Mouse (Mus musculus) C2C12 (cell line): ENCODE results near the gene Lhb. TPM values are rescaled to one million over a fixed set of nuclear protein-coding genes. Genes with fewer than 3 reads are reported as not detected.
"Not testable (repeated sequence)": the region's sequence is repeated elsewhere in the genome, so short reads cannot be mapped to it uniquely, and the experiment has no call there.

Source experiments
- H3K27me3 ChIP-seq: one replicate; pipeline ENCODE4 v1.6.1; 2011; ENCODE audit not compliant: control insufficient read depth, insufficient read depth, insufficient read length
- H3K36me3 ChIP-seq: one replicate; pipeline ENCODE4 v1.6.1; 2011; ENCODE audit not compliant: control insufficient read depth, insufficient read depth
- H3K4me3 ChIP-seq: one replicate; pipeline ENCODE4 v1.5.1; 2011; ENCODE audit warnings: mild to moderate bottlenecking, control low read depth; ENCODE audit not compliant: poor library complexity, insufficient read depth, severe bottlenecking
- H3K79me2 ChIP-seq: one replicate; pipeline ENCODE4 v1.6.1; 2011; ENCODE audit not compliant: control insufficient read depth, insufficient read depth
- H3K79me3 ChIP-seq: one replicate; pipeline ENCODE4 v1.6.1; 2011; ENCODE audit warnings: low read depth, control low read depth
- H3ac ChIP-seq: one replicate; pipeline ENCODE3; 2011; ENCODE audit warnings: low read depth; ENCODE audit not compliant: control insufficient read depth, insufficient read length
- CEBPB ChIP-seq: IDR thresholded peaks from one replicate; pipeline ENCODE4 v1.6.1; 2011; ENCODE audit warnings: low read depth, mild to moderate bottlenecking, control low read depth, moderate library complexity
- CTCF ChIP-seq: IDR thresholded peaks from one replicate; pipeline ENCODE4 v1.5.1; 2011; ENCODE audit not compliant: control insufficient read depth, insufficient read depth, insufficient read length
- FOSL1 ChIP-seq: IDR thresholded peaks from one replicate; pipeline ENCODE4 v1.8.0; 2011; ENCODE audit warnings: mild to moderate bottlenecking, low read length; ENCODE audit not compliant: poor library complexity, insufficient read depth, severe bottlenecking
- MAX ChIP-seq: IDR thresholded peaks from one replicate; pipeline ENCODE4 v1.6.1; 2011; ENCODE audit warnings: mild to moderate bottlenecking, control low read depth
- MYOD1 ChIP-seq: IDR thresholded peaks from one replicate; pipeline ENCODE4 v1.6.1; 2011; ENCODE audit warnings: low read depth; ENCODE audit not compliant: control insufficient read depth, insufficient read length
- MYOG ChIP-seq: IDR thresholded peaks from one replicate; pipeline ENCODE4 v1.6.1; 2011; ENCODE audit not compliant: control insufficient read depth, insufficient read length; ENCODE audit errors: extremely low read depth
- USF1 ChIP-seq: IDR thresholded peaks from one replicate; pipeline ENCODE4 v1.6.1; 2011; ENCODE audit warnings: low read depth, mild to moderate bottlenecking, control low read depth, moderate library complexity
- polyA plus RNA-seq: library from polyadenylated mRNA; unstranded; fragments of >200 nt; fragmentation: generic; extraction: Trizol; gene quantifications from one replicate; pipeline ENCODE4 v1.2.1, GENCODE M21; 2012; ENCODE audit warnings: missing spikeins

Gene Lhb
- polyA plus RNA-seq, 1 experiment, result not detected

GRCm38 (mm10) chr7:45460377-45460776, 39.8 kb downstream of the Lhb start:
- peak overlapping the region; percentile 32 for H3K4me3 ChIP-seq
- peaks cover 49% of the 10 kb centered on the region for H3K79me3 ChIP-seq
- TF ChIP-seq CTCF (no peak), MYOG (no peak), MYOD1 (no peak), CEBPB (no peak), MAX (no peak), USF1 (no peak), FOSL1 (no peak)
- H3ac ChIP-seq, result peak overlapping the region; percentile 31
- no peaks in the 10 kb centered on the region for H3K27me3 ChIP-seq
- peaks cover 62% of the 10 kb centered on the region for H3K79me2 ChIP-seq
- peaks cover 62% of the 10 kb centered on the region for H3K36me3 ChIP-seq

- H3ac ChIP-seq, result no peak overlapping the region
- H3K79me2 ChIP-seq, result peaks cover 67% of the 10 kb centered on the region
- no peaks in the 10 kb centered on the region for H3K27me3 ChIP-seq
- peaks cover 68% of the 10 kb centered on the region for H3K36me3 ChIP-seq
- H3K79me3 ChIP-seq, result peaks cover 55% of the 10 kb centered on the region
- H3K4me3 ChIP-seq, result no peak overlapping the region
- peak; percentile 86 for TF ChIP-seq MAX
- TF ChIP-seq MYOD1, result peak; percentile 97
- TF ChIP-seq MYOG, result no peak
- peak; percentile 67 for TF ChIP-seq FOSL1
Observed at GRCm38 (mm10) chr7:45460860-45461314, 40.3 kb downstream of the Lhb start.

GRCm38 (mm10) chr7:45461326-45461725, 40.7 kb downstream of the Lhb start:
- H3K79me3 ChIP-seq, result peaks cover 59% of the 10 kb centered on the region
- no peak for TF ChIP-seq CEBPB
- peak; percentile 29 for TF ChIP-seq MYOD1
- no peak overlapping the region for H3K4me3 ChIP-seq

GRCm38 (mm10) chr7:45461781-45462180, 41.2 kb downstream of the Lhb start:
- Histone ChIP-seq H3K79me2 (peaks cover 74% of the 10 kb centered on the region), H3K36me3 (peaks cover 68% of the 10 kb centered on the region), H3K79me3 (peaks cover 62% of the 10 kb centered on the region), H3K27me3 (no peaks in the 10 kb centered on the region), H3K4me3 (no peak overlapping the region), H3ac (peak overlapping the region; percentile 42)
- no peak for TF ChIP-seq MYOG
- no peak for TF ChIP-seq CTCF
- no peak for TF ChIP-seq MYOD1
- TF ChIP-seq MAX, result no peak
- no peak for TF ChIP-seq USF1
- no peak for TF ChIP-seq CEBPB
- no peak for TF ChIP-seq FOSL1

More at GRCm38 (mm10) chr7:45461326-45461725, 40.7 kb downstream of the Lhb start:
- no peaks in the 10 kb centered on the region for H3K27me3 ChIP-seq
- peaks cover 71% of the 10 kb centered on the region for H3K79me2 ChIP-seq
- no peak overlapping the region for H3ac ChIP-seq
- peaks cover 68% of the 10 kb centered on the region for H3K36me3 ChIP-seq

GRCm38 (mm10) chr7:45462325-45462724, 41.7 kb downstream of the Lhb start:
- H3K36me3 ChIP-seq, result peaks cover 65% of the 10 kb centered on the region
- peaks cover 72% of the 10 kb centered on the region for H3K79me2 ChIP-seq
- no peak for TF ChIP-seq FOSL1
- TF ChIP-seq CTCF, result no peak
- H3K4me3 ChIP-seq, result no peak overlapping the region
- no peaks in the 10 kb centered on the region for H3K27me3 ChIP-seq
- H3ac ChIP-seq, result no peak overlapping the region
- H3K79me3 ChIP-seq, result peaks cover 60% of the 10 kb centered on the region

GRCm38 (mm10) chr7:45462868-45463267, 42.2 kb downstream of the Lhb start:
- H3K27me3 ChIP-seq, result not testable (repeated sequence)
- peaks cover 59% of the 10 kb centered on the region for H3K36me3 ChIP-seq

More at GRCm38 (mm10) chr7:45462868-45463267, 42.2 kb downstream of the Lhb start:
- H3K79me3 ChIP-seq, result peaks cover 55% of the 10 kb centered on the region
- H3K79me2 ChIP-seq, result peaks cover 67% of the 10 kb centered on the region
- not testable (repeated sequence) for H3K4me3 ChIP-seq, H3ac ChIP-seq
